Mouse (Mus musculus) left cerebral cortex, postnatal 25 days (tissue): ENCODE measurements around the gene Pold4. TPM values are rescaled to one million over a fixed set of nuclear protein-coding genes. Genes with fewer than 3 reads are reported as not detected.

Experiments used
- DNase-seq, 2 experiments: peaks; one replicate each; pipeline ENCODE4 v3.0.0; 2022; ENCODE audit warnings: low spot score in 2 of 2, mixed read lengths in 1 of 2
- intact Hi-C: fragments of 180-260 bp; cut with DNase I; formaldehyde crosslinking; loops from one replicate; pipeline ENCODE4 v1.15.1; 2025
- microRNA-seq, 2 experiments: library from miRNA; unstranded; fragments of <30 nt; microRNA quantifications; one replicate each; pipeline ENCODE4 v1.2.0; 2022
- total RNA-seq, 2 experiments: library from RNA; stranded (reverse); gene quantifications; 2 replicates each; pipeline ENCODE4 v1.2.3; 2021

Gene Pold4
- total RNA-seq, 2 experiments from 2014 or later: 14.0 to 18.6 TPM

GRCm38 (mm10) chr19:4262756-4263155, 31.1 kb downstream of the Pold4 start:
- DNase-seq: no peak
- intact Hi-C loops: no loop called here

GRCm38 (mm10) chr19:4263702-4264101, 32.0 kb downstream of the Pold4 start:
- DNase-seq: no peak
- intact Hi-C loops: no loop called here

DNA sequence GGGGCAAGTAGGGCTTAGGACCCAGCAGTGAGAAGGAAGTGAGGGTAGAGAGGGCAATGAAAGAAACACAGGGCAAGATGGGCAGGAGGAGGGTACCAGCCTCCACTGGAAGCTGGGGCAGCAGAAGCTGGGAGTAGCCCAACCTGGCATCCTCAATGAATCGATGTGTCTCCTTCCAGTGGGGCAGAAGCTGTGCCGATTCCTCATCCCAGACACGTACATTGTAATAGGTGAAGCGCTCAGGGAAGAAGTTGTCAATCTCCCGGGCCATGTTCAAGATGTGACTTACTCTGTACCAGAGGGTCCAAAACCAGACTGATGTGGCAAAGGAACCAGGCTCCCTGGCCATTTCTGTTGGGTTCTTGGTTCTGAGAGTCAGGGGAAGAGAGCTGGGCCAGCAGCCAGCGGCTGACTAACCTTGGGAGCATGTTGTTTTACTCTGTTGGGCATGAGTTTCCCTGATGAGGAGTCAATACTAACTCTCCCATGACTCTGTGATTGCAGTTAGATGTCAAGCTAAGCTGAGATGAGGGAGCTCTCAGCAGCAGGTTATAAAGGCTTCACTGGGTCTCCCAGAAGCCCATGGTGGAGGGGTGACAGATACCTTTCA, 32.6 kb downstream of the Pold4 start:
- intact Hi-C loops: no loop called here
- no peak for DNase-seq

GRCm38 (mm10) chr19:4265956-4266355, 34.3 kb downstream of the Pold4 start:
- DNase-seq: no peak
- intact Hi-C loops: no loop called here

DNA sequence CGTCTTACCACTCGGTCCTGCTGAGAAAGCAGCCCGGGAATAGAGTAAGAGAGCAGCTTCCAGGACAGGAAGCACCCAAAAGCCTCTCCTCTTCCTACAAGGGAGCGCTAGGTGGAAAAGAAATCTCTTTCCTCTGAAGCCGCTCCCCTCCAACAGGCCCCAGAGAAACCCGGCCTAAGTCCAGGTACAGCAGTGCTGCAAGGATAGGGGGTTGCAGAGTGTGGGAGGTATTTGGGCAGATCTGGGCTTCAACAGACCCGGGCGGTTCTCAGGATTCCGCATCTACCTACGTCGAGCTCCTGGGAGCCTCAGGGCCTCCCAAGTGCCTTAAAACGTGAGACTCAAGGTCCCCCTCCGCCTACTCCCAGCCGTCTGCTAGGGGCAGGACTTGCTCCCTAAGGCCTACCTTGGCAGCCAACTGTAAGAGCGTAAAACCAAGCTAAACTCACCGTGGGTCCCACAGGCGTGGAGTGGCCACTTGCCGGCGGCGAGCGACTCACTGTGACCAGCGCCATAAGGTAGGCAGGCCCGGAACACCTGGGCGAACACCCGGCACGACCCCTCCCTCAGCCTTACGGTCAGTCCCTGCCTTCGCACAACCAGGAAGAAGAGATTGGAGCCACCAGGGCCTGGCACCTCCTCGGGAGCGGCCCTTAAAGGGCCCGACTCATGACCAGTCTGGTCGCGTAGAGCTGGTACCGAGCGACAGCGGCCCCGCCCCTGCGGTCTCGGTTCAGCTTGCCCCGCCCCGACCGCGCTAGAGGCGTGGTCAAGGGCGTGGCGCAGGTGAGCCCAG, 37.1 kb downstream of the Pold4 start, which contains the start of gene Ssh3:
TSS of gene Ssh3 (minus strand) at position 615 of the 796 bp plus-strand sequence.
- intact Hi-C loops: loop anchor here (1.0 kb wide), 1 partner anchor 15 kb away; the partner anchor contains the start of gene Ankrd13d

DNA sequence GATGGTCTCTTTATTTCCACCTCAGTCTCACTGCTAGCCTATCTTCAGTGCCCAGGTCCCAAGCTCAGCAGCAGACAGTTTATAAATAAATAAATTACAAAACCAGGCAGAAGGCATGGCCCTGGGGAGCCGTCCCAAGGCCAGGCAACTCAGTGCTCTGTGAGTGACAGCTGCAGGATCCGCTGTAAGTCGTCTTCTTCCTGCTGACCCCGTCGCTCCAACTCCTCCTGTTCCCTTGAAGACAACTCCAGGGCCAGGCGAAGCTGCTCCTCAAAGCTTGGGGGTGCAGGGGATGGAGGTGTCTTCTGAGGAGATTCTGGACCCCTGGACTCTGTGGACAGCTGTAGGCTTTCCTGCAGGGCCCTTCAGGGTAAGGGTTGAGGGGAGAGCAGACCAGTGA, 38.5 kb downstream of the Pold4 start:
- no peak for DNase-seq

More for the DNA sequence above, 37.1 kb downstream of the Pold4 start, which contains the start of gene Ssh3:
- peak; percentile 73 to 77 for DNase-seq

DNA sequence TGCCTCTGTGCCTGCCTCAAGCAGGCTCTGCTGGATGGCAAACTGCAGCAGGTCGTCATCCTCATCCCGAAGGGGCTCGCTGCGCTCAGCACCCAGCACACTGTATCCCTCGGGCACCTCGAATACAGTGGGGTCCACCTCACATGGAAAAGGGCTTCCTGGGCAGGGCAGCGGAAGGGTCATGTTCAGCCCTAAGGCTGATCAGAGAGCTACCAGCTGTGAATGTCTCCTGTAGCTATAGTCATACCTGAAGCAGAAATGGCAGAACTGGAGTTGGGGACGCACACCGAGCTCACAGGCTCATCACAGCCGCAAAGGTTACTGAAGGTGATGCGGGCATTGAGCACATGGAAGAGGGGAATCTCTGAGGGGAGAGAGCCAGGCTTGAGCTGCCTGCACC, 39.3 kb downstream of the Pold4 start:
- DNase-seq: no peak
- intact Hi-C loops: no loop called here

More for the DNA sequence above, 38.5 kb downstream of the Pold4 start:
- intact Hi-C loops: no loop called here

GRCm38 (mm10) chr19:4279487-4279886, 47.8 kb downstream of the Pold4 start:
- DNase-seq: no peak
- intact Hi-C loops: no loop called here

DNA sequence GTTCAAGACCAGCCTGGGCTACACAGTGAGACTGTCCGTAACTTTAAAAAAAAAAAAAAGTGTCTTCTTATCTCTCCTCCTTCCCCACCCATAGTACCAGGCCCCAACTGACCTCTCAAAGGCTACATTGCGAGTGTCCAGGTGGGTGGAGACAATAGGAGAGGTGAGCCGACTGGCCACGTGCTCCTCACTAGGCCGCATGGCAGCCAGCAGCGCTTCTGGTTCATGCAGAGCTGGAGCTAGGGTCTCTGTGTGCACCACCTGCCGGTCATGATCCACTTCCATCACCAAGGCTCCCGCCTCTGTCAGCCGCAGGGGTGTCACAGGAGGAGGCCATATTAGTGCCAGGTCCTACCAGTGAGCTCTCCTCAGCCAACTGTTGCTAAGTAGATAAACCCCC, 48.7 kb downstream of the Pold4 start:
- intact Hi-C loops: no loop called here
- no peak for DNase-seq

DNA sequence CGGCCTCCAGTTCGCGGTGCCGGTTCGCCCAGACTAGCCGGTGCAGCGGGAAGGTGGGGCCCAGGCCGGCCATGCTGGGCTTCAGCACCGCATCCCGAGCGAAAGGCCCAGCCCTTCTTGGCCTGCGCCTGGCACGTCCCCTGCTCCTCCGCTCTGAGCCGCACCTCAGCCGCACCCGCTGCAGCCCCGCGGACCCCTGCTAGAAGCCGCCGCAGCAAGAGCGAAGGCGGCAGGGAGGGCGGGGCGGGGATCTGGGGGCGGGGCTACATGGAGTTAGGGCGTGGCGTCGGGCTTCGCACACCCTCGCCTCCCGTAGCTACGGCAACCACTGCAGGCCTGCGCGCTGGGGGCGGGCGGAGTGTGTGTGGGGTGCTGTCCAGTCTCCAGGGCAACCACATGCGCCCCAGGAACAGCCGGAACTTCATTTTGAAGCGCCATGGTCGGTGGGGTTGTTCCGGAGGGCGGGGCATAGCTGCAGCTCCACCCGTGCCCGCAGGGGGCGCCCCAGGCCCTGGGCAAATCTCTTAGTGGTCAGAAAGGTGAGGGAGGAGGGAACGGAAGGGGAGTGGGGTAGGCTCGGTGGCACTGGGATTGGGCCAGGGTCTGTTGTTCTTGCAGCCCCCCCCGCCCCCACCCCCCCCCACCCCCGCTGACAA, 51.3 kb downstream of the Pold4 start, which contains the start of gene Ankrd13d:
TSS of gene Ankrd13d (minus strand) at position 240 of the 656 bp plus-strand sequence.
- peak; percentile 91 to 97 for DNase-seq
- intact Hi-C loops: loop anchor here (1.0 to 2.0 kb wide), 3 partner anchors 14 to 24 kb away; partner anchors contain the start of gene Ssh3

Small RNA genes within 50 kb of the gene (microRNA-seq; reads per million reads assigned to microRNA genes)
- gene Gm26115 (0 reads per million in 2 experiments), gene Mir6985 (5.4 to 5.9 reads per million in 2 experiments)

Other genes with a start within 250 kb of the Pold4 start
- gene Acy3, start 245.3 kb upstream of the Pold4 start, total RNA-seq: 1 to 10 TPM; 3.2 to 3.4 TPM
- not detected for gene Tbx10, start 239.1 kb upstream of the Pold4 start, total RNA-seq
- gene Nudt8, start 231.3 kb upstream of the Pold4 start, total RNA-seq: 1 to 10 TPM; 7.0 to 7.3 TPM
- gene Gm49405, start 231.3 kb upstream of the Pold4 start, total RNA-seq: 1 to 10 TPM; 1.1 to 1.6 TPM
- 1 to 10 TPM; 4.4 to 5.1 TPM for gene Doc2g, start 228.6 kb upstream of the Pold4 start, total RNA-seq
- 100 to 1,000 TPM; 221 to 241 TPM for gene Ndufv1, start 219.1 kb upstream of the Pold4 start, total RNA-seq
- 100 to 1,000 TPM; 266 to 294 TPM for gene Gstp1, start 193.9 kb upstream of the Pold4 start, total RNA-seq
- gene Gstp2, start 185.9 kb upstream of the Pold4 start, total RNA-seq: 10 to 100 TPM; 30.7 to 33.1 TPM
- gene Gstp3, start 172.3 kb upstream of the Pold4 start, total RNA-seq: not detected
- gene Cabp2, start 150.3 kb upstream of the Pold4 start, total RNA-seq: not detected
- gene Cdk2ap2, start 134.7 kb upstream of the Pold4 start, total RNA-seq: 10 to 100 TPM; 31.8 to 35.3 TPM
- 100 to 1,000 TPM; 208 to 215 TPM for gene Pitpnm1, start 131.9 kb upstream of the Pold4 start, total RNA-seq
- 100 to 1,000 TPM; 116 to 118 TPM for gene Aip, start 106.0 kb upstream of the Pold4 start, total RNA-seq
- gene Gpr152, start 92.1 kb upstream of the Pold4 start, total RNA-seq: not detected
- gene Cabp4, start 87.9 kb upstream of the Pold4 start, total RNA-seq: not detected
- 10 to 100 TPM; 75.6 to 82.8 TPM for gene Coro1b, start 83.3 kb upstream of the Pold4 start, total RNA-seq
- 1 to 10 TPM; 1.1 to 2.0 TPM for gene Ptprcap, start 78.3 kb upstream of the Pold4 start, total RNA-seq
- 10 to 100 TPM; 28.5 to 32.0 TPM for gene Rps6kb2, start 68.5 kb upstream of the Pold4 start, total RNA-seq
- gene Carns1, start 56.4 kb upstream of the Pold4 start, total RNA-seq: 1 to 10 TPM; 6.6 to 8.7 TPM
- gene Tbc1d10c, start 40.6 kb upstream of the Pold4 start, total RNA-seq: 1 to 10 TPM; 1.3 to 2.0 TPM
- gene Ppp1ca, start 39.8 kb upstream of the Pold4 start, total RNA-seq: 100 to 1,000 TPM; 318 to 320 TPM
- gene Rad9a, start 30.2 kb upstream of the Pold4 start, total RNA-seq: 1 to 10 TPM; 6.9 to 8.0 TPM
- 1 to 10 TPM in 1 of 2 experiments, under 1 TPM in 1; 0.96 to 1.2 TPM for gene Clcf1, start 17.7 kb upstream of the Pold4 start, total RNA-seq
- gene AC109138.7, start 17.5 kb upstream of the Pold4 start, total RNA-seq: not detected
- gene Ssh3, start 37.3 kb downstream of the Pold4 start, total RNA-seq: 10 to 100 TPM; 52.3 to 58.2 TPM
- 10 to 100 TPM; 70.0 to 76.6 TPM for gene Ankrd13d, start 51.2 kb downstream of the Pold4 start, total RNA-seq
- gene Grk2, start 74.3 kb downstream of the Pold4 start, total RNA-seq: 100 to 1,000 TPM; 217 to 223 TPM
- 10 to 100 TPM; 71.5 to 75.1 TPM for gene Kdm2a, start 166.4 kb downstream of the Pold4 start, total RNA-seq
- under 1 TPM; 0.57 to 0.64 TPM for gene Rhod, start 207.5 kb downstream of the Pold4 start, total RNA-seq
- 10 to 100 TPM; 38.2 to 43.4 TPM for gene Syt12, start 245.5 kb downstream of the Pold4 start, total RNA-seq